Mouse (Mus musculus) cerebellum, adult 18-20 months (tissue): ENCODE data around the gene Ppm1h.

Experiments used
- DNase-seq, 2 experiments: peaks; one replicate each; pipeline ENCODE4 v3.0.0; 2021

Gene Ppm1h

GRCm38 (mm10) chr10:122774169-122774568 lies 95.6 kb downstream of the Ppm1h start:
- no peak for DNase-seq

GRCm38 (mm10) chr10:122777436-122777835 lies 98.9 kb downstream of the Ppm1h start:
- no peak for DNase-seq

GRCm38 (mm10) chr10:122777939-122778655 lies 99.5 kb downstream of the Ppm1h start:
- DNase-seq: peak in 1 of 2 experiments; percentile 51

- no peak for DNase-seq
Measured at GRCm38 (mm10) chr10:122779351-122779750, 100.8 kb downstream of the Ppm1h start.

GRCm38 (mm10) chr10:122782755-122783154 lies 104.2 kb downstream of the Ppm1h start:
- peak; percentile 69 to 72 for DNase-seq

- no peak for DNase-seq
Measured at GRCm38 (mm10) chr10:122789648-122790170, 111.1 kb downstream of the Ppm1h start.

GRCm38 (mm10) chr10:122792021-122792966 lies 113.7 kb downstream of the Ppm1h start:
- DNase-seq: no peak

GRCm38 (mm10) chr10:122793193-122793592 lies 114.6 kb downstream of the Ppm1h start:
- DNase-seq: no peak

GRCm38 (mm10) chr10:122794187-122794850 lies 115.8 kb downstream of the Ppm1h start:
- peak; percentile 73 to 77 for DNase-seq

- no peak for DNase-seq
Measured at GRCm38 (mm10) chr10:122797955-122798354, 119.4 kb downstream of the Ppm1h start.

- DNase-seq: no peak
Measured at GRCm38 (mm10) chr10:122800003-122800731, 121.6 kb downstream of the Ppm1h start.

GRCm38 (mm10) chr10:122800732-122801110 lies 122.2 kb downstream of the Ppm1h start:
- DNase-seq: no peak

GRCm38 (mm10) chr10:122802218-122802617 lies 123.7 kb downstream of the Ppm1h start:
- DNase-seq: no peak

- DNase-seq: no peak
Measured at GRCm38 (mm10) chr10:122802901-122803300, 124.3 kb downstream of the Ppm1h start.

GRCm38 (mm10) chr10:122803906-122804305 lies 125.3 kb downstream of the Ppm1h start:
- DNase-seq: peak; percentile 68 to 80

GRCm38 (mm10) chr10:122805866-122806265 lies 127.3 kb downstream of the Ppm1h start:
- DNase-seq: no peak

GRCm38 (mm10) chr10:122807127-122808105 lies 128.9 kb downstream of the Ppm1h start:
- DNase-seq: peak; percentile 78 to 85

GRCm38 (mm10) chr10:122808186-122808585 lies 129.6 kb downstream of the Ppm1h start:
- no peak for DNase-seq

- DNase-seq: no peak
Measured at GRCm38 (mm10) chr10:122809851-122810250, 131.3 kb downstream of the Ppm1h start.

GRCm38 (mm10) chr10:122815094-122815493 lies 136.5 kb downstream of the Ppm1h start:
- DNase-seq: peak; percentile 68 to 82

GRCm38 (mm10) chr10:122817741-122818140 lies 139.2 kb downstream of the Ppm1h start:
- no peak for DNase-seq
